Mouse (Mus musculus): ENCODE data around the gene Atl1.

Gene Atl1

GRCm38 (mm10) chr12:69941655-69942329, 49.4 kb downstream of the Atl1 start:
- no peak for DNase-seq (ENCODE audit: low spot score)

- no peak for DNase-seq (ENCODE audit: low spot score)
These were observed 53.4 kb downstream of the Atl1 start for GRCm38 (mm10) chr12:69945861-69946260.

- DNase-seq (ENCODE audit: low spot score) = no peak
These were observed 55.1 kb downstream of the Atl1 start for GRCm38 (mm10) chr12:69947502-69947901.

GRCm38 (mm10) chr12:69957378-69957777, 65.0 kb downstream of the Atl1 start:
- no peak for DNase-seq (ENCODE audit: low spot score)

GRCm38 (mm10) chr12:69962468-69962867, 70.1 kb downstream of the Atl1 start:
- peak; percentile 64 for DNase-seq (ENCODE audit: low spot score)

GRCm38 (mm10) chr12:69963141-69963540, 70.7 kb downstream of the Atl1 start:
- no peak for DNase-seq (ENCODE audit: low spot score)

- no peak for DNase-seq (ENCODE audit: low spot score)
These were observed 73.2 kb downstream of the Atl1 start for GRCm38 (mm10) chr12:69965644-69966043.

GRCm38 (mm10) chr12:69966071-69966470, 73.7 kb downstream of the Atl1 start:
- no peak for DNase-seq (ENCODE audit: low spot score)

GRCm38 (mm10) chr12:69967112-69967511, 74.7 kb downstream of the Atl1 start:
- no peak for DNase-seq (ENCODE audit: low spot score)

- DNase-seq (ENCODE audit: low spot score) = no peak
These were observed 75.7 kb downstream of the Atl1 start for GRCm38 (mm10) chr12:69968154-69968553.

GRCm38 (mm10) chr12:69973666-69974065, 81.3 kb downstream of the Atl1 start:
- no peak for DNase-seq (ENCODE audit: low spot score)

GRCm38 (mm10) chr12:69976688-69977087, 84.3 kb downstream of the Atl1 start:
- DNase-seq (ENCODE audit: low spot score) = no peak

GRCm38 (mm10) chr12:69977376-69977998, 85.1 kb downstream of the Atl1 start:
- DNase-seq (ENCODE audit: low spot score) = no peak

GRCm38 (mm10) chr12:69982874-69983273, 90.5 kb downstream of the Atl1 start:
- DNase-seq (ENCODE audit: low spot score) = no peak

GRCm38 (mm10) chr12:69985546-69985945, 93.1 kb downstream of the Atl1 start:
- DNase-seq (ENCODE audit: low spot score) = no peak

GRCm38 (mm10) chr12:69986241-69986762, 93.9 kb downstream of the Atl1 start:
- no peak for DNase-seq (ENCODE audit: low spot score)

- peak; percentile 83 for DNase-seq (ENCODE audit: low spot score)
These were observed 94.5 kb downstream of the Atl1 start, which contains the start of gene Sav1 for GRCm38 (mm10) chr12:69986786-69987497. Sav1 (minus strand) TSS chr12:69987002.

- DNase-seq (ENCODE audit: low spot score) = no peak
These were observed 103.0 kb downstream of the Atl1 start for GRCm38 (mm10) chr12:69995382-69995781.

- no peak for DNase-seq (ENCODE audit: low spot score)
These were observed 106.0 kb downstream of the Atl1 start for GRCm38 (mm10) chr12:69998186-69998983.

GRCm38 (mm10) chr12:70005103-70005502, 112.7 kb downstream of the Atl1 start:
- no peak for DNase-seq (ENCODE audit: low spot score)

GRCm38 (mm10) chr12:70010356-70010755, 117.9 kb downstream of the Atl1 start:
- no peak for DNase-seq (ENCODE audit: low spot score)

- DNase-seq (ENCODE audit: low spot score) = no peak
These were observed 119.3 kb downstream of the Atl1 start for GRCm38 (mm10) chr12:70011681-70012080.

Data from layer of hippocampus, adult 11-12 months (tissue).